ENCODE assay signal across 7 mouse cellular contexts in genomic region chr17:25570648-25571452, GRCm38 (mm10). TPM values are rescaled to one million over a fixed set of nuclear protein-coding genes. Genes with fewer than 3 reads are reported as not detected.
A peak's percentile ranks its signal among the peaks of the same experiment; 100 is the strongest.
DNase-seq lines count a peak whose midpoint lies in the region; ATAC-seq and TF ChIP-seq lines count a peak whose summit lies in the region.

TSS of gene Sox8 (minus strand) at chr17:25570686.

- TF ChIP-seq CTCF in spleen, adult 2 months (IDR thresholded peaks at IDR 0.05; ENCODE audit: extremely low read depth, insufficient read depth, insufficient read length, insufficient replicate concordance): no peak

- ATAC-seq in embryonic facial prominence, embryonic 12.5 days (ENCODE audit: insufficient number of reproducible peaks, insufficient read depth, low FRiP score, low TSS enrichment): peak; percentile 63
- peak; percentile 64 for ATAC-seq in limb, embryonic 13.5 days (ENCODE audit: low FRiP score, low read depth)
- ATAC-seq in midbrain, embryonic 15.5 days (replicated peaks): 0 out of 2 replicates have a peak, but pooled peaks have one; percentile 45

- under 1% methylated on average over 61 of the region's 61 CpGs for WGBS in embryonic facial prominence, embryonic 12.5 days
- under 1% methylated on average over 61 of the region's 61 CpGs for WGBS in limb, embryonic 13.5 days
- 1% methylated on average over 55 of the region's 61 CpGs for WGBS in midbrain, embryonic 15.5 days
- 2% methylated on average over 61 of the region's 61 CpGs for WGBS in spleen, adult 2 months

- peak within 1 kb of the TSS; percentile 98 for H3K4me2 ChIP-seq in embryonic facial prominence, embryonic 12.5 days (replicated peaks)
- peak within 1 kb of the TSS; percentile 98 for H3K4me2 ChIP-seq in limb, embryonic 13.5 days (replicated peaks)
- H3K4me2 ChIP-seq in midbrain, embryonic 15.5 days: peak within 1 kb of the TSS; percentile 81

- 0 out of 2 replicates have a peak, but pooled peaks cover 3% of the 10 kb centered on the region for H3K36me3 ChIP-seq in embryonic facial prominence, embryonic 12.5 days
- H3K36me3 ChIP-seq in limb, embryonic 13.5 days: peaks cover 6% of the 10 kb centered on the region; the same call in 1 of the 2 replicates
- no peaks in the 10 kb centered on the region for H3K36me3 ChIP-seq in midbrain, embryonic 15.5 days (replicated peaks)
- H3K36me3 ChIP-seq in spleen, adult 2 months (ENCODE audit: control insufficient read depth, insufficient read depth, low read length): no peaks in the 10 kb centered on the region

- TF ChIP-seq POLR2A in spleen, adult 2 months (IDR thresholded peaks at IDR 0.05; ENCODE audit: low read depth, low read length): no peak

- peak within 1 kb of the TSS; percentile 60 for H3K9ac ChIP-seq in embryonic facial prominence, embryonic 12.5 days
- peak within 1 kb of the TSS; percentile 75 for H3K9ac ChIP-seq in limb, embryonic 13.5 days
- peak within 1 kb of the TSS; percentile 48 for H3K9ac ChIP-seq in midbrain, embryonic 15.5 days

- DNase-seq in adrenal gland, postnatal 14 days: peak; percentile 80
- peak; percentile 86 to 88 for DNase-seq in heart, adult 9 months (ENCODE audit: low spot score in 2 of 2)
- peak; percentile 71 for DNase-seq in kidney, adult 9 months
- peak; percentile 31 to 67 for DNase-seq in spleen, adult 2 months (ENCODE audit: low read depth in 1 of 2, low spot score in 2 of 2)

- H3K4me3 ChIP-seq in embryonic facial prominence, embryonic 12.5 days: peak within 1 kb of the TSS; percentile 48
- peak within 1 kb of the TSS; percentile 60 for H3K4me3 ChIP-seq in limb, embryonic 13.5 days
- peak within 1 kb of the TSS; percentile 46 for H3K4me3 ChIP-seq in midbrain, embryonic 15.5 days
- peak within 1 kb of the TSS; percentile 68 for H3K4me3 ChIP-seq in spleen, adult 2 months (ENCODE audit: extremely low read depth, insufficient read depth, insufficient read length)

- H3K27me3 ChIP-seq in embryonic facial prominence, embryonic 12.5 days: peaks cover 29% of the 10 kb centered on the region
- H3K27me3 ChIP-seq in limb, embryonic 13.5 days: peaks cover 67% of the 10 kb centered on the region
- peaks cover 35% of the 10 kb centered on the region for H3K27me3 ChIP-seq in midbrain, embryonic 15.5 days (replicated peaks)
- peaks cover 6% of the 10 kb centered on the region for H3K27me3 ChIP-seq in spleen, adult 2 months (ENCODE audit: control insufficient read depth, insufficient read depth, low read length)

- H3K27ac ChIP-seq in embryonic facial prominence, embryonic 12.5 days: 0 out of 2 replicates have a peak within 1 kb of the TSS, but pooled peaks have one; percentile 12
- H3K27ac ChIP-seq in limb, embryonic 13.5 days: peak within 1 kb of the TSS; percentile 63; the same call in 1 of the 2 replicates
- H3K27ac ChIP-seq in midbrain, embryonic 15.5 days: no peak within 1 kb of the TSS
- H3K27ac ChIP-seq in spleen, adult 2 months (ENCODE audit: insufficient read depth, low read length): no peak within 1 kb of the TSS

- H3K4me1 ChIP-seq in embryonic facial prominence, embryonic 12.5 days: peaks cover 35% of the 10 kb centered on the region
- peaks cover 50% of the 10 kb centered on the region for H3K4me1 ChIP-seq in limb, embryonic 13.5 days
- H3K4me1 ChIP-seq in midbrain, embryonic 15.5 days: peaks cover 22% of the 10 kb centered on the region
- peaks cover 8% of the 10 kb centered on the region for H3K4me1 ChIP-seq in spleen, adult 2 months (ENCODE audit: control insufficient read depth, insufficient read depth, insufficient read length)

- no peaks in the 10 kb centered on the region for H3K9me3 ChIP-seq in embryonic facial prominence, embryonic 12.5 days
- no peaks in the 10 kb centered on the region for H3K9me3 ChIP-seq in limb, embryonic 13.5 days
- no peaks in the 10 kb centered on the region for H3K9me3 ChIP-seq in midbrain, embryonic 15.5 days

RNA-seq across cellular contexts. Expression of gene Sox8, which starts in this region (rescaled TPM):
- 1.4 and 1.6 TPM in 2 replicates for total RNA-seq in adrenal gland, postnatal 14 days (2021)
- polyA plus RNA-seq in embryonic facial prominence, embryonic 12.5 days (2016; fragmentation: Nextera tagmentation; extraction: Ambion mirVana): 11.8 and 13.2 TPM in 2 replicates
- polyA plus RNA-seq in limb, embryonic 13.5 days (2015; fragmentation: Nextera tagmentation; extraction: Ambion mirVana): 15.0 and 16.5 TPM in 2 replicates
- 10.7 and 15.2 TPM in 2 replicates for polyA plus RNA-seq in midbrain, embryonic 15.5 days (2015; fragmentation: Nextera tagmentation; extraction: Ambion mirVana)
- 0.65 and 0.83 TPM in 2 replicates for polyA plus RNA-seq in spleen, adult 2 months (2012; rRNA removed)

Comparison
In these comparisons a context has a peak if more than half of its experiments do, and no peak if none do; other contexts are left out.
1. Peak in DNase-seq and H3K4me3 ChIP-seq in spleen, adult 2 months; RNA of the gene not detected or under 1 TPM.
2. H3K27ac ChIP-seq: peak in embryonic facial prominence, embryonic 12.5 days (single experiment) and limb, embryonic 13.5 days (single experiment); none in midbrain, embryonic 15.5 days (single experiment) and spleen, adult 2 months (single experiment).
3. Peak in every context shown above with its lines, with median percentiles within 50 percentile points of each other: DNase-seq, ATAC-seq, H3K4me2 ChIP-seq, H3K4me3 ChIP-seq and H3K9ac ChIP-seq.